Mouse (Mus musculus) hindbrain, embryonic 16.5 days (tissue): ENCODE results near the gene Taok1. TPM values are rescaled to one million over a fixed set of nuclear protein-coding genes. Genes with fewer than 3 reads are reported as not detected.
A peak's percentile ranks its signal among the peaks of the same experiment; 100 is the strongest.
"Not testable (repeated sequence)": the region's sequence is repeated elsewhere in the genome, so short reads cannot be mapped to it uniquely, and the experiment has no call there.

ENCODE experiments used
- ATAC-seq: fragments of 200-750 bp; cut with Nextera tagmentation; 2 replicates; pipeline ENCODE4 v1.8.0; 2017; ENCODE audit warnings: moderate TSS enrichment, moderate library complexity
- H3K27ac ChIP-seq: fragments of 300-500 bp; sonication (generic); 2 replicates; pipeline ENCODE4 v1.5.1; 2014; ENCODE audit warnings: low read depth, mild to moderate bottlenecking, control low read depth, low read length, moderate library complexity
- H3K27me3 ChIP-seq: fragments of 300-500 bp; sonication (generic); replicated peaks from 2 replicates; pipeline ENCODE4 v1.6.1; 2014; ENCODE audit warnings: low read length; ENCODE audit not compliant: control insufficient read depth, insufficient read depth
- H3K36me3 ChIP-seq: fragments of 300-500 bp; sonication (generic); 2 replicates; pipeline ENCODE4 v1.6.1; 2014; ENCODE audit warnings: mild to moderate bottlenecking, low read length, moderate library complexity, mixed read lengths; ENCODE audit not compliant: control insufficient read depth, insufficient read depth
- H3K4me1 ChIP-seq: fragments of 300-500 bp; sonication (generic); 2 replicates; pipeline ENCODE4 v1.6.1; 2014; ENCODE audit warnings: low read depth, low read length; ENCODE audit not compliant: control insufficient read depth, insufficient read depth
- H3K4me2 ChIP-seq: fragments of 300-500 bp; sonication (generic); 2 replicates; pipeline ENCODE4 v1.6.1; 2014; ENCODE audit warnings: mild to moderate bottlenecking, low read length, control low read depth, moderate library complexity
- H3K4me3 ChIP-seq: fragments of 300-500 bp; sonication (generic); 2 replicates; pipeline ENCODE4 v1.5.1; 2014; ENCODE audit warnings: mild to moderate bottlenecking, low read length, control low read depth, moderate library complexity
- H3K9ac ChIP-seq: fragments of 300-500 bp; sonication (generic); 2 replicates; pipeline ENCODE4 v1.6.1; 2014; ENCODE audit warnings: low read depth, mild to moderate bottlenecking, control low read depth, low read length, moderate library complexity
- H3K9me3 ChIP-seq: fragments of 300-500 bp; sonication (generic); 2 replicates; pipeline ENCODE4 v1.6.1; 2014; ENCODE audit warnings: mild to moderate bottlenecking, low read length, moderate library complexity; ENCODE audit not compliant: control insufficient read depth
- WGBS: fragments of 180-500 bp; shearing (Covaris S2); extraction: QIAGEN DNeasy Blood & Tissue Kit; methylation state at CpG from one replicate; pipeline ENCODE4 v1.1.7; 2014; 5-methylcytosine and 5-hydroxymethylcytosine counted together
- polyA plus RNA-seq: library from polyadenylated mRNA; unstranded; fragments of >200 nt; fragmentation: Nextera tagmentation; extraction: Ambion mirVana; gene quantifications from 2 replicates; pipeline ENCODE4 v1.2.1, GENCODE M21; 2015

Taok1 gene
- 18.7 and 19.6 TPM in 2 replicates for polyA plus RNA-seq

DNA sequence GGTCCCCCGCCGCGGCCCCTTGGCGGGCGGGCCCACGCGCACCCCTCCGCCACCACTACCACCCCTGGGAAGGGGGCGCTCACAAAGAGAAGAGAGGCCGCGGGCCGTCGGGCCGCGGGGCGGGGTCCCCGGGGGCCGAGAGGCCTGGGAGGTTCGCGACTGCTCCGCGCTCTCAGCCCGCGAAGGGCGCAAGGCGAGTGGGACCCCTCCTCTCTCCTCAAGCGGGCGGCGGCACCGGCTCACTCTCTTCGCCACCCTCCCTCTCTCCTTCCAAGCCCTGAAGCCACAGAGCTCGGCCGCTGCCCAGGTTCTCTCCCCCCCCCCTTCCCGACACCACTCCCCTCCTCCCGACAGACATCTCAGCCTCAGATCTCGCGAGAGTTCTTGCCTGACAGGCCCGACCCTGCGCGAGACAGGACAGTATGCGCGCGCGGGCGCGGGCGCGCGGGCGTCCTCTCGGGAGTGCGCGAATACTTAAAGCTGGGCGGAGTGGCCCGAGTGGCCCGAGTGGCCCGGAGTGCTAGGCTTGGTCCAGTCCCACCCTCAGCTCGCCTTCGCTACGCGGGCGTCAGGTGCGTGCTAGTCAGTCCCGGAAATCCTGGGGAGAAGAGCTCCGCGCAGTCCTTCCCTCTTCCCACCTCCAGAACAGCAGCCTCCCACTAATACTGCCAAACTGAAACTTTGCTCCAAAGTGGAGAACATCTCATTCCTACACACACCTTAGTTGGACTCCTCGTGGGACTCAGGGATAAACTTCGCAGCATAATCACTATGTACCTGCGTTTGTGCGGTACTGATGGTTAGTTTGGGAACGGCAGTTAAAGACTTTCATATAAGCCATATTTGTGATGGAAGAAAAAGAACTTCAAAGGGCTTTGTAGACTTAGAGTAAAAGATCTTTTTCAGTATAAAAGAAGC lies at the start of gene Taok1:
Gene Taok1, minus strand, starts transcription at position 278 of the 918 bp plus-strand sequence.
- H3K4me3 ChIP-seq, result peak within 1 kb of the TSS; percentile 74
- H3K36me3 ChIP-seq, result no peaks in the 10 kb centered on the region
- H3K9me3 ChIP-seq, result no peaks in the 10 kb centered on the region
- peak; percentile 95 for ATAC-seq
- peak within 1 kb of the TSS; percentile 96 for H3K27ac ChIP-seq
- peaks cover 26% of the 10 kb centered on the region for H3K4me1 ChIP-seq
- H3K9ac ChIP-seq, result peak within 1 kb of the TSS; percentile 99
- WGBS, result 2% methylated on average over 57 of the region's 71 CpGs
- peak within 1 kb of the TSS; percentile 89 for H3K4me2 ChIP-seq
- H3K27me3 ChIP-seq, result no peaks in the 10 kb centered on the region

DNA sequence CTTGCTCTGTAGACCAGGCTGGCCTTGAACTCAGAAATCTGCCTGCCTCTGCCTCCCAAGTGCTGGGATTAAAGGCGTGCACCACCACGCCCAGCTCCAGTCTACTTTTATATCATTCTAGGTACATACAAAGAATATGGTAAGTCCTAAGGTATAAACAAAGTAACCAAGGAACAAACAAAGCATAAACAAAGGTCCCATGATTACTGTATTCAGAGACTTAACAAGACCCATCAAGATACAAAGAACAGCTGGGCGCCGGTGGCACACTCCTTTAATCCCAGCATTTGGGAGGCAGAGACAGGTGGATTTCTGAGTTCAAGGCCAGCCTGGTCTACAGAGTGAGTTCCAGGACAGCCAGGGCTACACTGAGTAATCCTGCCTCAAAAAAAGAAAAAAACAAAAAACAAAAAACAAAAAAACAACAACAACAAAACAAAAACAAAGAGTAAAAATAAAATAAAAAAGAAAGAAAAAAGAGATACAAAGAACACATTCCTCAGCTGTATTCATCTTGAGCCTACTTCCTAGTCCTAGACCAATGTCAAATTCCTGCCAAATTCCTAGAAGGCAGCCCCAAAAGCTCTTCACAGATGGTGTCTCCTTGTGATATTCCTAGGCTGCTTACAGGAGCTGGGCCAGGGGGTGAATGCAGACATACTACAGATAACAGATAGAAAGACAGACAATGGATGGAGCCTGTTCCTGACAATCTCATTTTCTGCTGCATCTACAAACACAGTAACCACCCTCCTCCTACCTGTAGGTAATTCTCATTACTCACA lies 46.0 kb upstream of the Taok1 start:
- not testable (repeated sequence) for H3K27ac ChIP-seq, ATAC-seq
- WGBS, result 97% methylated on average over 4 of the region's 4 CpGs

GRCm38 (mm10) chr11:77652484-77652883 lies 44.9 kb upstream of the Taok1 start:
- Histone ChIP-seq H3K9me3 (no peaks in the 10 kb centered on the region), H3K27ac (no peak overlapping the region), H3K4me1 (no peaks in the 10 kb centered on the region), H3K36me3 (no peaks in the 10 kb centered on the region), H3K4me3 (no peak overlapping the region), H3K9ac (no peak overlapping the region), H3K4me2 (no peak overlapping the region), H3K27me3 (no peaks in the 10 kb centered on the region)
- 62% methylated on average over 6 of the region's 6 CpGs for WGBS
- no peak for ATAC-seq

More for the DNA sequence above, 46.0 kb upstream of the Taok1 start:
- H3K4me3 ChIP-seq, H3K4me1 ChIP-seq, H3K4me2 ChIP-seq, H3K9me3 ChIP-seq, H3K9ac ChIP-seq, H3K27me3 ChIP-seq, H3K36me3 ChIP-seq: not testable (repeated sequence)

GRCm38 (mm10) chr11:77648878-77649277 lies 41.3 kb upstream of the Taok1 start:
- no peak for ATAC-seq
- H3K4me3 ChIP-seq, result no peak overlapping the region
- no peaks in the 10 kb centered on the region for H3K4me1 ChIP-seq
- H3K4me2 ChIP-seq, result no peak overlapping the region
- no peaks in the 10 kb centered on the region for H3K36me3 ChIP-seq
- H3K27me3 ChIP-seq, result no peaks in the 10 kb centered on the region
- H3K27ac ChIP-seq, result no peak overlapping the region
- no peak overlapping the region for H3K9ac ChIP-seq
- no peaks in the 10 kb centered on the region for H3K9me3 ChIP-seq
- WGBS, result 80% methylated on average over 7 of the region's 7 CpGs

GRCm38 (mm10) chr11:77645481-77645880 lies 37.9 kb upstream of the Taok1 start:
- H3K9me3 ChIP-seq, result no peaks in the 10 kb centered on the region
- H3K4me1 ChIP-seq, result no peaks in the 10 kb centered on the region
- no peak overlapping the region for H3K4me2 ChIP-seq
- H3K9ac ChIP-seq, result no peak overlapping the region
- no peak overlapping the region for H3K27ac ChIP-seq
- no peaks in the 10 kb centered on the region for H3K27me3 ChIP-seq
- H3K4me3 ChIP-seq, result no peak overlapping the region
- no peak for ATAC-seq
- whole genome bisulfite sequencing, result 90% methylated on average over 4 of the region's 4 CpGs
- no peaks in the 10 kb centered on the region for H3K36me3 ChIP-seq

DNA sequence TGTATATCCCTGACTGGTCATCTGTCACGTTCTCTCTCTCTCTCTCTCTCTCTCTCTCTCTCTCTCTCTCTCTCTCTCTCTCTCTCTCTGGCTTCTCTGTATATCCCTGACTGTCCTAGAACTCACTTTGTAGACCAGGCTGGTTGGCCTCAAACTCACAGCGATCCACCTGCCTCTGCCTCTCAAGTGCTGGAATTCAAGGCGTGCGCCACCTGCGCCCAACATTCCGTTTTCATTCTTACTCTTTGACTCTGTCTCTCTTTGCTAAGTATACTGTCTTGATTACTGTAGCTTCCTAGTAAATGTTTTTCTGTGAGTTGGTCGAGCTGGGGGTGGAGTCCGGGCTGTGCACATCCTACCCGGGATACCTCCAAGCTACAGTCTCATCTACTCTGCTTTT lies 33.8 kb upstream of the Taok1 start:
- H3K9me3 ChIP-seq, result no peaks in the 10 kb centered on the region
- H3K27me3 ChIP-seq, result no peaks in the 10 kb centered on the region
- no peak overlapping the region for H3K4me2 ChIP-seq
- H3K27ac ChIP-seq, result no peak overlapping the region
- ATAC-seq, result no peak
- no peaks in the 10 kb centered on the region for H3K36me3 ChIP-seq
- 89% methylated on average over 9 of the region's 9 CpGs for WGBS
- H3K4me1 ChIP-seq, result no peaks in the 10 kb centered on the region
- H3K9ac ChIP-seq, result no peak overlapping the region
- H3K4me3 ChIP-seq, result no peak overlapping the region

- peak; percentile 67 for ATAC-seq
- H3K4me2 ChIP-seq, result peak overlapping the region; percentile 65
- WGBS, result 15% methylated on average over 8 of the region's 8 CpGs
- no peaks in the 10 kb centered on the region for H3K27me3 ChIP-seq
- H3K9me3 ChIP-seq, result no peaks in the 10 kb centered on the region
- H3K4me1 ChIP-seq, result peaks cover 8% of the 10 kb centered on the region
- no peaks in the 10 kb centered on the region for H3K36me3 ChIP-seq
- peak overlapping the region; percentile 59; the same call in 1 of the 2 replicates for H3K27ac ChIP-seq
- H3K9ac ChIP-seq, result peak overlapping the region; percentile 51
- H3K4me3 ChIP-seq, result peak overlapping the region; percentile 37
Observed at GRCm38 (mm10) chr11:77630257-77630670, 22.6 kb upstream of the Taok1 start.

DNA sequence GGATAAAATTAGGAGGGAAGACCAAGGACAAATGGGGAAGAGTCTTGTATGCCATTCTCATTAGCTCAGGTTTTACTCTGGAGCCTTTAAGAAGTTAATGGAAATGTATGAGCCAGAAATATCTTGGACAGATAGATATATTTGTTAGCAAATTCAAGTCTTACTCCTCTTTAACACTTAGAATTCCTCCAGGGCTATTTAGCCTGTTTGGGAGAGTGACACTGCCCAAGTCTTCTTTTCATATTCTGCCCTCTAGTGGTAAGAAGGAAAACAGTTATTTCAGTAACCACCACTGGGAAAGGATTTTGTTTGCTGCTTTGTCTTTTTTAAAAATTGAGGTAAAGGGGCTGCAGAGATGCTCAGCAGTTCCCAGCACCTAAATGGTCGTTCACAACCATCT lies 21.9 kb upstream of the Taok1 start:
- H3K27me3 ChIP-seq, result no peaks in the 10 kb centered on the region
- no peak for ATAC-seq
- WGBS, result 8% methylated on average over 1 of the region's 1 CpGs
- H3K4me2 ChIP-seq, result no peak overlapping the region
- H3K4me1 ChIP-seq, result peaks cover 11% of the 10 kb centered on the region
- H3K36me3 ChIP-seq, result no peaks in the 10 kb centered on the region
- no peaks in the 10 kb centered on the region for H3K9me3 ChIP-seq
- H3K4me3 ChIP-seq, result no peak overlapping the region
- no peak overlapping the region for H3K9ac ChIP-seq
- H3K27ac ChIP-seq, result no peak overlapping the region
